Mouse (Mus musculus): ENCODE measurements around the gene Best1. TPM values are rescaled to one million over a fixed set of nuclear protein-coding genes. Genes with fewer than 3 reads are reported as not detected.

The Best1 gene
- polyA plus RNA-seq, 1 experiment from 2014 or later, result 1.1 TPM

GRCm38 (mm10) chr19:9968081-9968787 is 33.2 kb downstream of the Best1 start:
- Histone ChIP-seq H3K4me2 (no peak overlapping the region), H3K9me3 (no peaks in the 10 kb centered on the region), H3K4me1 (no peaks in the 10 kb centered on the region), H3K9ac (no peak overlapping the region), H3K4me3 (no peak overlapping the region), H3K36me3 (no peaks in the 10 kb centered on the region), H3K27me3 (no peaks in the 10 kb centered on the region), H3K27ac (no peak overlapping the region)
- WGBS, result 79% methylated on average over 10 of the region's 10 CpGs
- ATAC-seq (ENCODE audit: borderline replicate concordance, extremely low read depth, low FRiP score, low TSS enrichment), result no peak

GRCm38 (mm10) chr19:9966096-9966867 is 35.2 kb downstream of the Best1 start:
- no peaks in the 10 kb centered on the region for H3K27me3 ChIP-seq
- no peaks in the 10 kb centered on the region for H3K36me3 ChIP-seq
- no peaks in the 10 kb centered on the region for H3K4me1 ChIP-seq
- H3K9ac ChIP-seq, result no peak overlapping the region
- ATAC-seq (ENCODE audit: borderline replicate concordance, extremely low read depth, low FRiP score, low TSS enrichment), result no peak
- H3K4me3 ChIP-seq, result no peak overlapping the region
- 41% methylated on average over 2 of the region's 2 CpGs for WGBS
- H3K9me3 ChIP-seq, result no peaks in the 10 kb centered on the region
- no peak overlapping the region for H3K27ac ChIP-seq
- no peak overlapping the region for H3K4me2 ChIP-seq

GRCm38 (mm10) chr19:9964205-9964916 is 37.1 kb downstream of the Best1 start:
- no peak for ATAC-seq (ENCODE audit: borderline replicate concordance, extremely low read depth, low FRiP score, low TSS enrichment)
- Histone ChIP-seq H3K4me3 (no peak overlapping the region), H3K9ac (no peak overlapping the region), H3K4me2 (no peak overlapping the region), H3K27me3 (no peaks in the 10 kb centered on the region), H3K9me3 (no peaks in the 10 kb centered on the region), H3K4me1 (0 out of 2 replicates have a peak, but pooled peaks cover 3% of the 10 kb centered on the region), H3K36me3 (no peaks in the 10 kb centered on the region), H3K27ac (no peak overlapping the region)
- WGBS, result 12% methylated on average over 7 of the region's 7 CpGs

GRCm38 (mm10) chr19:9960769-9961168 is 40.7 kb downstream of the Best1 start:
- WGBS, result 57% methylated on average over 5 of the region's 5 CpGs
- 0 out of 2 replicates have a peak, but pooled peaks cover 3% of the 10 kb centered on the region for H3K4me1 ChIP-seq
- no peak for ATAC-seq (ENCODE audit: borderline replicate concordance, extremely low read depth, low FRiP score, low TSS enrichment)

GRCm38 (mm10) chr19:9957965-9958364 is 43.5 kb downstream of the Best1 start:
- ATAC-seq (ENCODE audit: borderline replicate concordance, extremely low read depth, low FRiP score, low TSS enrichment), result no peak
- Histone ChIP-seq H3K4me2 (no peak overlapping the region), H3K36me3 (no peaks in the 10 kb centered on the region), H3K9me3 (no peaks in the 10 kb centered on the region), H3K27ac (no peak overlapping the region), H3K9ac (no peak overlapping the region), H3K27me3 (no peaks in the 10 kb centered on the region), H3K4me1 (peaks cover 24% of the 10 kb centered on the region), H3K4me3 (no peak overlapping the region)
- 80% methylated on average over 5 of the region's 5 CpGs for WGBS

More at GRCm38 (mm10) chr19:9960769-9961168, 40.7 kb downstream of the Best1 start:
- no peaks in the 10 kb centered on the region for H3K27me3 ChIP-seq
- no peak overlapping the region for H3K4me2 ChIP-seq
- H3K27ac ChIP-seq, result no peak overlapping the region
- no peaks in the 10 kb centered on the region for H3K36me3 ChIP-seq
- H3K9me3 ChIP-seq, result no peaks in the 10 kb centered on the region
- no peak overlapping the region for H3K4me3 ChIP-seq
- no peak overlapping the region for H3K9ac ChIP-seq

GRCm38 (mm10) chr19:9956624-9957388 is 44.6 kb downstream of the Best1 start:
- Histone ChIP-seq H3K36me3 (no peaks in the 10 kb centered on the region), H3K9me3 (no peaks in the 10 kb centered on the region), H3K4me3 (no peak overlapping the region), H3K4me1 (peaks cover 24% of the 10 kb centered on the region), H3K27me3 (no peaks in the 10 kb centered on the region), H3K27ac (no peak overlapping the region), H3K4me2 (no peak overlapping the region), H3K9ac (no peak overlapping the region)
- WGBS, result 61% methylated on average over 4 of the region's 4 CpGs
- ATAC-seq (ENCODE audit: borderline replicate concordance, extremely low read depth, low FRiP score, low TSS enrichment), result no peak

GRCm38 (mm10) chr19:9955438-9955837 is 46.0 kb downstream of the Best1 start:
- H3K4me3 ChIP-seq, result no peak overlapping the region

GRCm38 (mm10) chr19:9954811-9955202 is 46.6 kb downstream of the Best1 start:
- H3K27ac ChIP-seq, result peak overlapping the region; percentile 95
- peak overlapping the region; percentile 14 for H3K4me3 ChIP-seq
- H3K36me3 ChIP-seq, result no peaks in the 10 kb centered on the region
- WGBS, result 23% methylated on average over 5 of the region's 5 CpGs
- peaks cover 22% of the 10 kb centered on the region for H3K4me1 ChIP-seq
- ATAC-seq (ENCODE audit: borderline replicate concordance, extremely low read depth, low FRiP score, low TSS enrichment), result peak; percentile 70; the same call in 1 of the 2 replicates
- H3K9ac ChIP-seq, result peak overlapping the region; percentile 33; the same call in 1 of the 2 replicates
- no peaks in the 10 kb centered on the region for H3K9me3 ChIP-seq
- no peaks in the 10 kb centered on the region for H3K27me3 ChIP-seq
- H3K4me2 ChIP-seq, result peak overlapping the region; percentile 49

More at GRCm38 (mm10) chr19:9955438-9955837, 46.0 kb downstream of the Best1 start:
- peaks cover 22% of the 10 kb centered on the region for H3K4me1 ChIP-seq
- no peak for ATAC-seq (ENCODE audit: borderline replicate concordance, extremely low read depth, low FRiP score, low TSS enrichment)
- no peaks in the 10 kb centered on the region for H3K9me3 ChIP-seq
- H3K36me3 ChIP-seq, result no peaks in the 10 kb centered on the region
- WGBS, result 66% methylated on average over 1 of the region's 1 CpGs
- H3K4me2 ChIP-seq, result no peak overlapping the region; the same call in 1 of the 2 replicates
- H3K27ac ChIP-seq, result peak overlapping the region; percentile 95
- H3K9ac ChIP-seq, result no peak overlapping the region
- no peaks in the 10 kb centered on the region for H3K27me3 ChIP-seq

GRCm38 (mm10) chr19:9954055-9954810 is 47.2 kb downstream of the Best1 start:
- H3K4me2 ChIP-seq, result peak overlapping the region; percentile 49
- ATAC-seq (ENCODE audit: borderline replicate concordance, extremely low read depth, low FRiP score, low TSS enrichment), result peak; percentile 91
- H3K9ac ChIP-seq, result peak overlapping the region; percentile 33; the same call in 1 of the 2 replicates
- H3K4me1 ChIP-seq, result peaks cover 22% of the 10 kb centered on the region
- peak overlapping the region; percentile 14 for H3K4me3 ChIP-seq
- no peaks in the 10 kb centered on the region for H3K36me3 ChIP-seq
- H3K9me3 ChIP-seq, result no peaks in the 10 kb centered on the region
- peak overlapping the region; percentile 95 for H3K27ac ChIP-seq
- no peaks in the 10 kb centered on the region for H3K27me3 ChIP-seq
- WGBS, result 20% methylated on average over 7 of the region's 7 CpGs

- no peak overlapping the region for H3K27ac ChIP-seq
- H3K9me3 ChIP-seq, result no peaks in the 10 kb centered on the region
- no peaks in the 10 kb centered on the region for H3K36me3 ChIP-seq
- no peaks in the 10 kb centered on the region for H3K27me3 ChIP-seq
- 58% methylated on average over 3 of the region's 3 CpGs for WGBS
- no peak overlapping the region for H3K4me2 ChIP-seq
- H3K4me1 ChIP-seq, result peaks cover 22% of the 10 kb centered on the region
- no peak overlapping the region for H3K4me3 ChIP-seq
- H3K9ac ChIP-seq, result no peak overlapping the region
- no peak for ATAC-seq (ENCODE audit: borderline replicate concordance, extremely low read depth, low FRiP score, low TSS enrichment)
Observed at GRCm38 (mm10) chr19:9952912-9953311, 48.5 kb downstream of the Best1 start.

Measured in lung, embryonic 15.5 days (tissue).